Mouse (Mus musculus): ENCODE data around the gene Ckap2.
A peak's percentile ranks its signal among the peaks of the same experiment; 100 is the strongest.

Gene Ckap2

DNA sequence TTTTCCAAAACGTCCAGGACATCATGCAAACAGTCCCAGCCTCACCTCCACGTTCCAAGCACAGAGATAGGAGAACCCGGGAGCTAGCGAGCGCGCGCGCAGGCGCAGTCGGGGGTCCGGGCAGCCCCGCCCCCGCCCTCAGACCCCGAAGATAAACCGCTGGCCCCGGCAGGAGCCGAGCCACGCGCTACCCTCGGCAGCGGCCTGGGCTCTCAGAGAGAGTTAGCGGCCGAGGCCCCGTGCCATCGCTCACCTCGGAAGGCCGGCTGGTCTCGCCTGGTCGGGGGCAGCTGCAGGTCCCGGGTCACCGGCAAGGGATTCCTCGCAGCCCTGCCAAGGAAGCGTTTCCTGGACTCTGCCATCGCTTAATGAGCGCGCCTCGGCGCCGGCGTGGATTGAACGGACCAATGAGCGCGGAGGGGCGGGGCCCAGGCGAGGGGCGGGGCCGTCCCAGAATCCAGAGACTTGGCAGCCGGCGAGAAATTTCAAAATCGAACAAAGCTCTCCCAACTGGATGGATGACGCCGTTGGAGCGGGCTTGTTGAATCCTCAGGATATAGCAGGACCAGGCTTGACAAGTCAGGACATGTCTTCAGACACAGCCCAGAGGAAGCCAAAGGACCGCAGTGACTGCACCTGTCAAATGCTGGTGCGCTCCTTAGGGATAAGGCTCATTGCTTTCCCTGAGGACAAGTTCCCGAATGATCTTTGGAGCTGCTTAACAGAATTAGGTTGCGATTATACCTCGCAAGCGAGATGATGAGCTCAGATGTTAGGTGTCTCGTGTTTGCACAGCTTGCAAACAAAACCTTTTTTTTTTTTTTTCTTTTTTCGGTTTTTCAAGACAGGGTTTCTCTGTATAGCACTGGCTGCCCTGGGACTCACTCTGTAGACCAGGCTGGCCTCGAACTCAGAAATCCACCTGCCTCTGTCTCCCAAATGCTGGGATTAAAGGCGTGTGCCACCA is at the start of gene Ckap2:
Gene Ckap2, minus strand, starts transcription at position 389 of the 967 bp plus-strand sequence.
- peak; percentile 22 for DNase-seq (ENCODE audit: low read depth, low spot score)

DNA sequence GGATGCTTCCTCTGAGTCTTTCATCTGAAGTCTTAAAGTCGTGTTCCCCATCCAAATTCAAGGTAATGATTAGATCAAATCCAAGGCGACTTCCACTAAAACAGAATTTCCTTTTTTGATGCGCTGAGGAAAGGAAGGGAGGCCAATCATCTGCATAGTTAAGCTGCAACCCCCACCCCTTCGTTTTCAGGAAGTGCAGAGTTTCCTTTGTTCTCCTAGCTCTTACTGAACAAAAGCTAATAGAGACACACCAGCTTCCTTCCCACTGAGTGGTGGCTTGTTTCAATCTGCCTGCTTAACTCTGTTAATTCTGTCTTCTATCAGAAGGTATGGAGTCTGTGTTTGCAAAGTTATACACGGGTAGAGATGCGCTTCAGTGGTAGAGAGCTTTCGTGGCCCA is 43.0 kb upstream of the Ckap2 start:
- no peak for DNase-seq (ENCODE audit: low read depth, low spot score)

DNA sequence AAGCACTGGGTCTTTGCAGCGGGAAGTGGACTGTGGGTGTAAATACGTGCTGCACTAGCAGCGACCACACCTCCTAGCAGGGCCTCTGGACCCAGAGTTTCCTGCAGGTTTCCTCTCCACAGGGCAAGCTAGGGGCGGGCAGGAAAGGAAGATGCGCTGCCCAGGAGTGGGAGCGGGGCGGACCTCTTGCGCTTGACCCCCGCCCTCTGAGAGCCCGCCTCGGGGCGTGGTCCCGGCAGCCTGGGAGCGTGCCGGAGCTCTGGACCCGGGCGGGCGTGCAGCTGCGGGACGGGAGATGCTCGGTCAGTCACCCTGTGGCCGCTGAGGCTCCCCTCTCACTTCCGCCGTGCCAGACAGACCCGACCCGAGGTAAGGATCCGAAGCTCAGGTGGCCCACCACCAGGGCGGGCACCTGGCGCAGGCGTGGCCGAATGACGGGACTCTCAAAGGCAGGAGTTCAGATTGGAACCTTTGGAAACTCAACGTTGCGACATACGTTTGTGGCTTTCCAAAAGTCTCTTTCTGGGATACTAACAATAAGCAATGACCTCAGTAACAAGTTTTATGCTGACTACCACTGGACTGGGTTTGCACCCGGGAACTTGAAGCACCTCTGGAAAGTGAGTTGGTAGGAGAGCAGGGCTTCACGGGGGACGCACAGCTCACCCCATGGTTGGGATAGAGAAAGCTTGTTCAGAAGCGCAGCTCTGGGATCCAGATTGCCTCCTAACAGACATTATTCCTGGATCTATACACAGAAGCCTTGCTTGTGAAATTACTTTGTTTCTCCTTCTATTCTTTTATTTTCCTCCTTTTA is 41.6 kb upstream of the Ckap2 start, which contains the start of gene Thsd1:
Gene Thsd1, plus strand, starts transcription at position 253 of the 817 bp plus-strand sequence.
- DNase-seq (ENCODE audit: low read depth, low spot score), result no peak

DNA sequence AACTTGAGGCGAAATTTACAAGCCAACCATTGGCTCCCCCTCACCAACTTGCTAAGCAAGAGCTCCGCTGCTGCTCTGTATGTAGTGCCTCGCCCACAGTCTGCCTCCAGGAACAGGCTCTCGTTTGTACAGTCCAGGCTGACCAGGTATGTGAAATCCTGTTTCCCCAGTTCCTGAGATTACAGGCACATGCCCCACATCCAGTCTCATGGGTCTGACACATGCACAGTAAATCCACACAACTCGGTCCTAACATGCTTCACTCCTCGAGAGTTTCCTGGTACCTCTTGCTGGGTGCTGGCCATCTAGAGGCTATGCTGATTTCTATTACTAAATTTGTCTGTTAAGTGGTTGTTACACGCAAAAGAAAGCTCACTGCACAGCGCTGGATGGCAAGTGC is 40.7 kb upstream of the Ckap2 start:
- no peak for DNase-seq (ENCODE audit: low read depth, low spot score)

DNA sequence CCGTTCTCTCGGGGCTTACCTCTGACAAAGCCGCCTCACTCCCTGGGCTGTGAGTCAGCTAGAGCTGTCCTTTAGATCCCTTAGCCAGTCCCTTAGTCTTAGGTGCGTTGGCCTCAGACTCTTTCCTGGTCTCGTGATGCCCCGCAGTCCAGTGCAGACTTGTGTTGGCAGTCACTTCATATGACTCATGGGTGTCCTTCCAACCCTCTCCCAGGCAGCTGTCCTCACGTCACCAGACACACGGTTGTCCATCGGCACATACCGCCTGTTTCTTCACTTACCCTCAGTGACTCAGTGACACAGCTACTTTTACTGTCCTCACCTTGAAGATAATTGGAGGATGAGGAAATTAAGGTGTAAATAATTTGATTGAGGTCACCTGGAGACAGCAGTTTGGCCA is 29.2 kb upstream of the Ckap2 start:
- DNase-seq (ENCODE audit: low read depth, low spot score), result no peak

DNA sequence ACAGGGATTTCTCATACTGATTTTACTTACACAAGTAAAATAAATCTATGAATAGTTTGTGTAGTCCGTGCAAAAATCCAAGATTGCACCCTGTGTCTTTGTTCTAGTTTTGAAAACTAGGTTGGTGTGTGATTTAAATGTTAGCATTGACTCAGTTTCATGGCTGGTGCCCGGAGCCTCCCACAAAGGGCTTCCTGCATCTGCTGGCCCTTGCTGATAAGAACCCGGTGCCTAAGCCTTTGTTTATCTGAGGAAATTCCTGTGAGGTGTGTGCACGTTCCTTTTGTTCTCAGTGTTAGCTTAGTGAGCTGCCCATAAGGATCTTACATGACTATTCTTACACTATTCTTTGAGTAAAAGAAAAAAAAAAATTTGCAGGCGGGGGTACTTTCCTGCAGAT is 23.4 kb upstream of the Ckap2 start:
- no peak for DNase-seq (ENCODE audit: low read depth, low spot score)

DNA sequence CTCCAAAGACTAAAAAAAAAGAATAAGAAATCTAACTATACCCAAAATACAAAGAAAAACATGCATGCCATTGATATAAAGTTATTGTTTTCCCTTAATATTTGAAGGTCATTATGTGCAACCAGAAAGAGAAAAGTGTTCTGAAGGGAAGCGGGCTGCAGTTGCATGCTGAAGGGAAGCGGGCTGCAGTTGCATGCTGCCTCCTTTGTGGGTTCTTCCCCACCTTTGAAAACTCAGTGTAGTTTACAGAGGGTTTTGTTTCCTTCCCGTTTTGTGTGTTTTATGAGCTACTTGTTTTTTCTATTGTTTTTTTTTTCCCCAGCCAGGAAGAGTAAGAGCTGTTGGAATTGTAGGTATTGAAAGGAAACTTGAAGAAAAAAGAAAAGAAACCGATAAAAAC is 21.9 kb upstream of the Ckap2 start:
- no peak for DNase-seq (ENCODE audit: low read depth, low spot score)

DNA sequence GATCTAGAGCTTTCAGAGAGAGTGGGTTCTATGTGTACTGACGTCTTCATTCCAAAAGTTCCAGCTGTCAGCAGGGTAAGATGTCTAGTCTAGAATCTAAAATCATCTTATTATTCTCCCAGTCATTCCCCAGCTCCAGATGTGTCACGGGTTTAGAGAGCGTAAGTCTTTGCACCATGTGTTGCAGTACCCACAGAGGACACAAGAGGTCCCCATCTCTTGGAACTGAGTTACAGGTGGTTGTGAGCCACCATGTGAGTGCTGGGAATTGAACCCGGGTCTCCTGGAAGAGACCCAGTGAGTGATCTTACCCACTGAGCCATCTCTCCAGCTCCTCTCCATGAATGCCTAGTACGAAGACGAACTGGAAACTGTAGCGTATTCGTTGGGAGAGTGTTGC is 13.9 kb upstream of the Ckap2 start:
- DNase-seq (ENCODE audit: low read depth, low spot score), result no peak

DNA sequence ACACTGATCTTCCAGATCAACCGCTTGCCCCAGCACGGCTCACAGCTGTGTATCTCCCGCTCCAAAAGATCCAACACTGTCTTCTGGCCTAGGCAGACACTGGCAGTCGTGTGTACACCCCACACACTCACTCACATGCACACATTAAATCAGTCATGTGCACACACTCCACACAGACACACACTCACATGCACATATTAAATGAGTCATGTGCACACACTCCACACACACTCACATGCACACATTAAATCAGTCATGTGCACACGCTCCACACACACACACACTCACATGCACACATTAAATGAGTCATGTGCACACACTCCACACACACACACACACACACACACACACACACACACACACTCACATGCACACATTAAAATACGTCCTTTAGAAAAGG is 12.3 kb upstream of the Ckap2 start:
- DNase-seq (ENCODE audit: low read depth, low spot score), result no peak

DNA sequence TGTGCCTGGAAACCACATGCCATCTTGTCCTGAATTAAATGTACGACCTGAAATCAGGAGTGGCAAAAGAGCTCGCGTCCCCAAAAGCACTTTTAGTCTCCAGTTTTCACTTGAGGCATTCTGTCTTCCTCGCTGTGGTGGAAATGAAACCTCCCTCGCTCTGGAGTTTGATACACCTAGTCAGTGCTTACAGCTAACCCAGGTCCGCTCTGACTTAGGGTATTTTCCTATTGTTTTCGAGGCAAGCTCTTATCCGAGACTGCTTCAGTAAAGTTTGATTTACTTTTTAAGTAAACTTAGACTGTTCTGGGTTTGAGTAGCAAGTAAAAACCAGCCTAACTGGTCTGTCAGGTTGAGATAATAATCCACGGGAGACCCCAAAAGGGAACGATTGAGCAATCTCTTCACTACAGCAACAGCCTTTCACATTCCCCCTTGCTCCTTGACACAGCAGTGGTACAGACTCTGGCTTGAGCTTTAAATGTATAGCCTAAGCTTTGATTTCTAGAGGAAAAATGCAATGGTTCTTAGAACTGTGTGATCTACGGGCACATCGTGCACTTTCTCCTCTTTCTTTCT is 7.9 kb upstream of the Ckap2 start:
- DNase-seq (ENCODE audit: low read depth, low spot score), result peak; percentile 22

DNA sequence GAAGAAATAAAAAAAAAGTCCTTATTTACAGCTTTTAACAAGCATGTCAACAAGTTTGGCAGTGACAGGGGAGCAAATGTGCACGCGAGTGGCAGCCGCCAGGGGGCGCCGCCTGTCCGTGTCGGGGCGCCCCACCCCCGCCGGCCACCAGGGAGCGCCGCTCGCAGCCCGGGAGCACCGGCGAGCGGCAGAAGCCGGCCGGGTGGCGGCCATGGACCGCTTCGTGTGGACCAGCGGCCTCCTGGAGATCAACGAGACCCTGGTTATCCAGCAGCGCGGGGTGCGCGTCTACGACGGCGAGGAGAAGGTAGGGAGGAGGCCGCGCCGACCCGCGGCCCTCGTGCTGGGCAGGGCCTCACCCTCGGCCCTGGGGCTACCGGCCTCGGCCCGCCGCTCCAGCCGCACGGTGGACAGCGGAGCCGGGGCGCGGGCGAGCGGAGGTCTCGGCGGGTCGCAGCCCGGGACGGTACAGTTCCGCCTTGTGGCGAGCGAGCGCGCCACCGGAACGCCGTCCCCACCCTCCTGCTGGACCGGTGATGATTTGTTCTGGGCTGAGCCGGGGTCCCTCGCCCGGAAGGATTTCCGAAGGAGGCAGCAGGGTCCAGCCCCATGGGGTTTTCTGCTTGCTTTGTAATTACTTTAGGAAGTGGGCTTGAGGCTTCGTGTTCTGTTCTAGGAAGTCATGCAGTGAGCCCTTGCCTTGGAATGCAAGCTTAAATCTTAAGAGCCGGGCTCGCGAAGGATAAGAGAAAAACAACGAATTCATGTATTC is 7.2 kb upstream of the Ckap2 start, which contains the start of gene Vps36:
Gene Vps36, plus strand, starts transcription at position 150 of the 772 bp plus-strand sequence.
- DNase-seq (ENCODE audit: low read depth, low spot score), result peak; percentile 27

DNA sequence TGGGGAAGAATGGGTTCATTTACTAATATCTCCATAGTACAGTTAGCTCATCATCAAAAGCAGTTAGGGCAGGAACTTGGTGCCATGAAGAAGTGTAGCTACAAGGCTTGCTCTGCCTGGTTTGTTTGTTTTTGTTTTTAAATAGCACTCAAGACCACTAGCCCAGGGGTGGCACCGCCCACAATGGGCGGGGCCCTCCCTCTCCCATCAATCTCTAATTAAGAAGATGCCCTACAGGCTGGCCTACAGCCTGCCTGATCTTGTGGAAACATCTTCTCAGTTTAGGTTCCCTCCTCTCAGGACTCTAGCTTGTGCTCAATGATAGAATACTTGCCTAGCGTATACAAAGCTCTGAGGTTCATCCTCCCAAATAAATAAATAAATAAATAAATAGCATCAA is 735 bp downstream of the Ckap2 start:
- no peak for DNase-seq (ENCODE audit: low read depth, low spot score)

DNA sequence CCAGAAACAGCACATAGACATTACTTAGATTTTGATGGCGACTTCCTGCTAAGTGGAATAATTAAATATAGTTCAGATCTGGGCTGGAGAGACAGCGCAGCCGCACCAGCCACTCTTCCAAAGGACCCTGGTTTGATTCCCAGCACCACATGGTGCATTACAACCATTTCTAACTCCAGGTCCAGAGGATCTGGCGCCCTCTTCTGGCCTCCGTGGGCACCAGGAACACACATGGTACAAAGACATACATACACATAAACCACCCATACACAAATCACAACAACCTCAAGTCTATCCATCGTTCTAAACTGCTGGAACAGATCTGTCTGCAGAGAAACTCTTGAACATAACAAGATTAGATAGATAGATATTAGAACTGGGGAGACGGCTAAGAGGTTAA is 9.7 kb downstream of the Ckap2 start:
- no peak for DNase-seq (ENCODE audit: low read depth, low spot score)

DNA sequence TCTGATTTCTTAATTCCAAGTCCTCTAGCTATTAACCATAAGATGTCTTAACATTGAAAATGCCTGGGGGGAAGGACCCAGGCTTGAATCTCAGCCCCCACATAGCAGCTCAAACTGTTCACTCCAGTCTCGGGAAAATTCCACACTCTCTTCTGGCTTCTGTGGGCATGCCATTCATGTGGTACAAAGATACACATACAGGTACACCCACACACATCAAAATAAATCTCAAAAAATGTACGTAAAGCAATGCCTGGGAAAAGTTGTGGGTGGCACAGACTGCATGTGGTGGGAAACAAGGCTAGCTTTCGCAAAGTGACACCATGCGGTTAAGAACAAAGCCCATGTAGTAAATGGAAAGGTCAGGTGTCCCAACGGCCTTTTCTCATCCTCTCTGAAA is 16.5 kb downstream of the Ckap2 start:
- DNase-seq (ENCODE audit: low read depth, low spot score), result peak; percentile 41

DNA sequence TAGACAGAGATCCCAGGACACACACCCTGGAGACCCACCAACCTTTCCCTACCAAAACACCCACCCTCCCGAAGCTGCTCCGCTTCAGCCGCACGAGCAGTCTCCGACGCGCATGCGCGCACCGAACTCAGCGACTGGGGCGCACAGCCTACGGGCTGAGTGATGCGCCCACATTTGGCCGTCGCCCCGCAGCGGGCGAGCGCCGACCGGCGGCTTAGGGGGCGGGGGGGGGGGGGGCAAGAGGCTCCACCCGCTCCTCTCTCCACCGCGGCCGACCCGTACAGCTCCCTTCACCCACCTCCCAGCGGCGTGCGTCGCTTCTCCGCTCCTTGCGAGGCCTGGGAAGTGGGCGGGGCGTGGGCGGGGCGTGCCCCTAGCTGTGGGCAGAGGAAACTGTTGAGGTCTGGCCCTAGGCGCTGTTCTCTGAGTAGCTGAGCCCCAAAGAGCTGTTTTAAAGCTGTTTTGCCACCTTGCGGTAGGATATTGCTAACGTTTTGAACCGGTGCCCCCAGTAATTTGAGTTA is 19.5 kb downstream of the Ckap2 start, which contains the start of gene Nek3:
Gene Nek3, minus strand, starts transcription at position 356 of the 524 bp plus-strand sequence.
- DNase-seq (ENCODE audit: low read depth, low spot score), result peak; percentile 76

DNA sequence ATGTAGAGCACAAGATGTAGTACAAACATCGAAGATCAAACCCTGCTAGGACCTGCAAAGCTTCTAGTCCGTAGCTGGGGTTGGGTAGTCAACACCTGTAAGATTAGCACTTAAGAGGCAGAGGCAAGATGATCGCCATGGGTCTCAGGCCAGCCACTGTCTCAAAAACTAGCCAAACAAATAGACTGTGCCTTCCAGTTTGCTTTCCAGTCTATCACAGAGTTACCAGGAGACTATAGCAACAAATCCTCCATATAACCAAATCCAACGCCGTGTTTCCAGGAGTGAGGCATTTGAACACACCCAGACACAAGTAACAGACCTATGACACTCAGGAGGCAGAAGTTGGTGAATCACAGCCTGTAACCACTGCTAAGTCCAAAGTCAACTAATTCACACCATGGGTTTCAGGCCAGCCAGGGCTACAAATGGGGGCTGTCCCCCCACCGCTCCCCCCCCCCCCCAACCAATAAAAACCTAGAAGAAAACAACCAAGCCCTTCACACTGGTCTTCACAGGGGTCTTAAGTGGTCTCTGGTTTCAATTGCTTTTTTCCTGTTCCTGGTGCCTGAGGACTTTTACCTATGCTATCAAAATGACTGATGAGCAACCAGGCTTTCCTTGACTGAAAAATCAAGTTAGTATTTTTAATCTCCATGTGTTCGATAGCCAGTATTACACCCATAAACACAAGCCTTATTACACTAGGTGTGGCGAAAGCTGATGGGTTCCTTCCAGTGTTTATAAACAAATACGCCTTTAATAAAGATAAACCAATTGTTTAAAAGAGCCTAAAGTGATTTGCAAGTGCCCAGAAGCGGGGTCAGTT is 20.2 kb downstream of the Ckap2 start:
- DNase-seq (ENCODE audit: low read depth, low spot score), result no peak

DNA sequence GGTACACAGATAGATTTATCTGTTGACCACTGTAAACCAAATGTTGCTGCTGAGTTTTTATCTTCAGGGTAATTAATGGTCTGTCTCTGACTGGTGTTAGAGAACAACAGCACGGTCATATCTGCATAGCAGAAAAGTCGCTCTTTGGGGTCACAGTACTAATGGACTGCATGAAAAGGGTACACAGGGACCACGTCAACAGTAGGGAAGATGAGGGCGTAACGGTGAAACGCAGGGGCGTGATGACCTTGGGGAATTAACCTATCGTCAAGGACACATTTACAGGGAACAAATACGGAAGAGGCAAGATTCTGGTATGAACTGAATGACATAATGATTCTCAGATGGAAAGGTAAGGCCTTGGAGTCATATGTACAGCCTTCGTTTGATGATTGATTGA is 21.2 kb downstream of the Ckap2 start:
- no peak for DNase-seq (ENCODE audit: low read depth, low spot score)

DNA sequence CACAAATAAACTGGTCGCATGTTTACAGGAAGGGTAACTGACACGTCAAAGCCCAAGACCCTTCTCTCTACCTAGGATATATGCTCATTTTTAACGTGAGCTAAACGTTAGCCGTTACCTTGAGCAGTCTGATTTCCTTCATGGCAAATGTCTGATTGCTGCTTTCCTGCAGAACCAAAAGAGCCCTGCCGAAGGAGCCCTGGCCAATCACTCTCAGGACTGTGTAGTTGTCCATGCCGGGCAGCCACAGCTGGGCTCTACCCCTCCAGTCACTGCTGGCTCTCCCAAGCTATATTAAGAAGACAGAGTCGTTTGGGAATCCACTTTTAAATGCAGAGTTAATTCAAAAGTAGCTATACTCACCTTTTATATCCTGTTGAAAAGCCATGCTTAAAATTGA is 23.4 kb downstream of the Ckap2 start:
- no peak for DNase-seq (ENCODE audit: low read depth, low spot score)

DNA sequence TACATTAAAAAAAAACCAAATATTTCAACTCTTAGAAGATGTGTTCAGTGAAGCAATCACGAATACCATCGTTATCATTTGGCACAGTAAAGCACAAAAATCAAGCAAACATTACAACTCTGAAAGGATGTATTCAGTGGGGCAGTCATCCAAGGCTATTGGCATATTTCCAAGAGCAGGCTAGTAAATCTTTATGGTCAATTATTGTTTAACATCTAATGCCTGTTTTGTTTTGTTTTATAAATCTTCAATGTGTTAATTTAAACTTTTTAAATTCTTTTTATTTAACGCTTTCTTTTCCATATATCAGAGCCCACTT is 35.3 kb downstream of the Ckap2 start:
- no peak for DNase-seq (ENCODE audit: low read depth, low spot score)

DNA sequence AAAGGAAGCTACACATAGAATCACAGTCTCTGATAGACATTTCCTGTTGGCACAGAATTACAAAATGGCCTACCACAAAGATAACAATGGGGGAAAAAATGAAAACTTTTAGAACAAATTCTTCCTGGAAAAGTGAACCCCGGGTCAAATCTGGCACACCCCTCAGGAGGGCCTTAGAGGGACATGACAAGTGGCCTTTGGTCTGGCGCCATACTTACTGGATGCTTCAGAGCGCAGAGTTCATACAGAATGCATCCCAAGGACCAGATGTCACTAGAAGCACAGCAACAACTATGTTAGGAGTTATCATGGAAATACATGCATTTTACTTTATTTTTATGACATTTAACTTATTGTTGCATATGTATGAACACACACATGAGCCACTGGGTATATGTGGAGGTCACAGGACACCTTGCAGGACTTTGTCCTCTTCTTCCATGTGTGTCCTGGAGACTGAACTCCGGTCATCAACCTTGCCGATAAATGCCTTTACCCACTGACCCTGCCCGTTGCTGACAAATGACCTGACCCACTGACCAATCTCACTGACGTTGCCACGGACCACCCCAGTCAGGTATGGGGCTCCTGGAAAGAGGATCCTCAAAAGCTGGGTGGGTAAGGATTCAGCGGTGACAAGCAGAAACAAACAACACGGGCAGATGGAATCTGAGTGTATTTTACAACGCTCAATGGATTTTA is 35.8 kb downstream of the Ckap2 start:
- no peak for DNase-seq (ENCODE audit: low read depth, low spot score)
